Mouse (Mus musculus) hematopoietic stem cell, adult 5-6 weeks (primary cell): ENCODE measurements around the gene Olfr672. TPM values are rescaled to one million over a fixed set of nuclear protein-coding genes. Genes with fewer than 3 reads are reported as not detected.
"Not testable (repeated sequence)": the region's sequence is repeated elsewhere in the genome, so short reads cannot be mapped to it uniquely, and the experiment has no call there.

Source experiments
- ATAC-seq, 2 experiments: fragments of 125-278 bp in 1 of 2; replicated peaks in 1 of 2; 2 replicates each; pipeline ENCODE4 v1.8.0; 2016 to 2017; ENCODE audit warnings: inconsistent platforms in 2 of 2, mild to moderate bottlenecking in 2 of 2, moderate number of reproducible peaks in 2 of 2, low read depth in 1 of 2, moderate TSS enrichment in 1 of 2; ENCODE audit not compliant: low FRiP score in 2 of 2, poor library complexity in 2 of 2, severe bottlenecking in 2 of 2, insufficient read depth in 1 of 2, low TSS enrichment in 1 of 2
- total RNA-seq: library from RNA; stranded (forward); fragments of 172-1452, 232-1000 nt; gene quantifications from 2 replicates; pipeline ENCODE4 v1.2.3, GENCODE M21; 2017

The Olfr672 gene
- total RNA-seq = not detected in 2 replicates

GRCm38 (mm10) chr7:105001929-105002328 lies at the start of gene Olfr672:
Gene Olfr672, minus strand, starts transcription at chr7:105002029.
- ATAC-seq = no peak

DNA sequence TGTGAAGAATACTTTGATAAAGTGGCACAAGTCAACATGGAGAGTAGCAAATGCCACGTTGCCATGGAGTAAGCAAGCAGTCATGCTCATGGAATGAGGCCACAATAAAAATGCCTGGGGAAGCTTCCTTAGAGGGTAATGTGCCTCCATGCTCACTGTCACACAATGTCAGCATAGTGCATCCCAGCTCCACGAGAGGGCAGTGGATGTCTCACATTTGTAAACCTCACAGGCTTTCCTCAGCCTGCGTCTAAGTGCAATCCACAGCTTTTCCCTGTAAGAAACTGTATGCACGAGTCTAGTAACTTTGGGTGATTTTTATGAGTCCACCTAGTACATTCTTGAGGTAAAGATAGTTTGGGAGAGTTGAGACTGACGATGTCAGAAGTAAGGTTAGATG lies 32.0 kb upstream of the Olfr672 start:
- ATAC-seq = not testable (repeated sequence)

DNA sequence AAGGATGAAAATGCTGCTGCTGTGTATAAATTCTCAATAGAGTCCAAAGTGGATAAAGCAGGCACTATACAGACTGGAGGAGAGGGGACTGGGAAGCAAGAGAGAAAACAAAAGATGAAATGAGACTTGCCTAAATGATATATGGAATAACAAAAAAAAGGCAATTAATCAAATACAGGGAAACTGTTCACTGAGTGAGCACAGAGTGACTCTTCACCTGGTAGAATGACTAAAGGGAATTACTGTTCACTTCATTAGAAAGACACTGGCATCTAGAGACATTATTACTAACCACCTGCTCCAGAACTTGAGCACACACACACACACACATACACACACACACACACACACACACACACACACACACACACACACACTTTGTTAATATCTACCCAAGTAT lies 30.6 kb upstream of the Olfr672 start, which contains the start of gene Olfr676:
Gene Olfr676, plus strand, starts transcription at position 301 of the 400 bp plus-strand sequence.
- no peak for ATAC-seq

DNA sequence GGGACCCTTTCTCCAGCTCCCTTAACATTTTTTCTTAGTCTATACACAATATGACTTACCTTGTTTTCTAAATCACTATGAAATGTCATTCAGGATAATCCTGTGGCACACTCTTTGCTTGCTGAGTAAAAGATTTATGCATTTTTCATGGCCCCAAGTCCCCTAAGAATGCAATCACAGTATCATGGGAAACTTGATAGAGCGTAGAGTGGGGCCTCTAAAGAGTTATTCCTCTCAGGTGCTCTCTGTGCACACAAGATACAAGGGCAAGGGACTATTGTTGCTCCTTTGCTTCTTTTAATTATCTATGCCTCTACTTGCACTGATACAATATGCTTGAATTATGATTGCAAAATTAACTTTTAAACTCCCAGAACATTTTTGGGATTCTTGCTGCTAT lies 26.5 kb upstream of the Olfr672 start, which contains the start of gene Olfr675:
Gene Olfr675, minus strand, starts transcription at position 101 of the 400 bp plus-strand sequence.
- ATAC-seq = no peak

GRCm38 (mm10) chr7:105022530-105022929 lies 20.7 kb upstream of the Olfr672 start:
- no peak for ATAC-seq

- no peak for ATAC-seq
These were observed 22.8 kb downstream of the Olfr672 start, which contains the start of gene Olfr671 for GRCm38 (mm10) chr7:104979026-104979425. Gene Olfr671, minus strand, starts transcription at chr7:104979126.

DNA sequence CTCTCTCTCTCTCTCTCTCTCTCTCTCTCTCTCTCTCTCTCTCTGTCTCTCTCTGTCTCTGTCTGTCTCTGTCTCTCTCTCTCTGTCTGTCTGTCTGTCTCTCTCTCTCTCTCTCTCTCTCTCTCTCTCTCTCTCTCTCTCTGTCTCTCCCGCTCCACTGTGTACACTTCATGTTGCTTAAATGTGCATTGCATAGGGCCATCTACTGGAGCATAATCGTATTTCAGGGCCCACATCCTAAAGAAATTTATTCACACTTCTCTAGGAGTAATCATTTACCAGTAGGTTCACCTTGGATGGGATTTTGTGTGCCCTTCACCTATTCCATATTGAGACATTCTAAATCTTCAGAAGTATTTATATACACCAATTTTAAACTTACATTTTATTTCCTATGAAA lies 29.3 kb downstream of the Olfr672 start:
- ATAC-seq = not testable (repeated sequence)

- no peak for ATAC-seq
These were observed 39.3 kb downstream of the Olfr672 start, which contains the start of gene Olfr670 for GRCm38 (mm10) chr7:104962520-104962919. Gene Olfr670, minus strand, starts transcription at chr7:104962620.

- peak; percentile 59 to 69; a peak in 1 of 4 replicates for ATAC-seq
These were observed 51.6 kb downstream of the Olfr672 start for GRCm38 (mm10) chr7:104950234-104950633.

Other genes with a start within 250 kb of the Olfr672 start
- not detected in 2 replicates for gene Usp17le, start 224.6 kb downstream of the Olfr672 start, total RNA-seq
- gene Usp17lb, start 159.4 kb downstream of the Olfr672 start, total RNA-seq = not detected in 2 replicates
- gene Usp17la, start 145.0 kb downstream of the Olfr672 start, total RNA-seq = not detected in 2 replicates
- not detected in 2 replicates for gene Olfr665, start 124.0 kb downstream of the Olfr672 start, total RNA-seq
- not detected in 2 replicates for gene Olfr666, start 106.1 kb downstream of the Olfr672 start, total RNA-seq
- gene Olfr667, start 80.5 kb downstream of the Olfr672 start, total RNA-seq = not detected in 2 replicates
- not detected in 2 replicates for gene Olfr668, start 74.0 kb downstream of the Olfr672 start, total RNA-seq
- gene Olfr669, start 67.8 kb downstream of the Olfr672 start, total RNA-seq = not detected in 2 replicates
- not detected in 2 replicates for gene Olfr670, start 39.4 kb downstream of the Olfr672 start, total RNA-seq
- not detected in 2 replicates for gene Olfr671, start 22.9 kb downstream of the Olfr672 start, total RNA-seq
- gene Olfr675, start 26.4 kb upstream of the Olfr672 start, total RNA-seq = not detected in 2 replicates
- not detected in 2 replicates for gene Olfr676, start 30.7 kb upstream of the Olfr672 start, total RNA-seq
- not detected in 2 replicates for gene Olfr677, start 49.3 kb upstream of the Olfr672 start, total RNA-seq
- gene Olfr678, start 62.4 kb upstream of the Olfr672 start, total RNA-seq = not detected in 2 replicates
- gene Olfr679, start 79.2 kb upstream of the Olfr672 start, total RNA-seq = not detected in 2 replicates
- not detected in 2 replicates for gene Olfr680-ps1, start 90.8 kb upstream of the Olfr672 start, total RNA-seq
- not detected in 2 replicates for gene Olfr681, start 114.8 kb upstream of the Olfr672 start, total RNA-seq
- not detected in 2 replicates for gene Olfr683, start 145.0 kb upstream of the Olfr672 start, total RNA-seq
- gene Olfr684, start 161.6 kb upstream of the Olfr672 start, total RNA-seq = not detected in 2 replicates
- not detected in 2 replicates for gene Olfr685, start 184.0 kb upstream of the Olfr672 start, total RNA-seq
- not detected in 2 replicates for gene Olfr686, start 205.5 kb upstream of the Olfr672 start, total RNA-seq